Mouse (Mus musculus) embryonic facial prominence, embryonic 13.5 days (tissue): ENCODE results near the gene Tmem239. TPM values are rescaled to one million over a fixed set of nuclear protein-coding genes. Genes with fewer than 3 reads are reported as not detected.

Experiments
- ATAC-seq: fragments of 200-750 bp; cut with Nextera tagmentation; 2 replicates; pipeline ENCODE4 v1.8.0; 2017; ENCODE audit warnings: low read depth; ENCODE audit not compliant: insufficient number of reproducible peaks, insufficient read depth, low FRiP score, low TSS enrichment
- H3K27ac ChIP-seq: fragments of 300-500 bp; sonication (generic); 2 replicates; pipeline ENCODE4 v1.5.1; 2015; ENCODE audit warnings: moderate library complexity, mild to moderate bottlenecking, inconsistent platforms
- H3K27me3 ChIP-seq: fragments of 300-500 bp; sonication (generic); 2 replicates; pipeline ENCODE4 v1.6.1; 2015; ENCODE audit warnings: mild to moderate bottlenecking, inconsistent platforms
- H3K36me3 ChIP-seq: fragments of 300-500 bp; sonication (generic); 2 replicates; pipeline ENCODE4 v1.6.1; 2015; ENCODE audit warnings: mild to moderate bottlenecking, inconsistent platforms
- H3K4me1 ChIP-seq: fragments of 300-500 bp; sonication (generic); 2 replicates; pipeline ENCODE4 v1.6.1; 2015; ENCODE audit warnings: inconsistent platforms
- H3K4me2 ChIP-seq: fragments of 300-500 bp; sonication (generic); 2 replicates; pipeline ENCODE4 v1.6.1; 2015; ENCODE audit warnings: moderate library complexity, mild to moderate bottlenecking, inconsistent platforms
- H3K4me3 ChIP-seq: fragments of 300-500 bp; sonication (generic); 2 replicates; pipeline ENCODE4 v1.5.1; 2015; ENCODE audit warnings: mild to moderate bottlenecking, inconsistent platforms
- H3K9ac ChIP-seq: fragments of 300-500 bp; sonication (generic); 2 replicates; pipeline ENCODE4 v1.6.1; 2015; ENCODE audit warnings: mild to moderate bottlenecking, inconsistent platforms
- H3K9me3 ChIP-seq: fragments of 300-500 bp; sonication (generic); 2 replicates; pipeline ENCODE4 v1.6.1; 2016; ENCODE audit warnings: inconsistent platforms
- WGBS: fragments of 180-500 bp; shearing (Covaris S2); methylation state at CpG from one replicate; pipeline ENCODE4 v1.1.7; 2015; ENCODE audit warnings: mixed read lengths; 5-methylcytosine and 5-hydroxymethylcytosine counted together
- polyA plus RNA-seq: library from polyadenylated mRNA; unstranded; fragments of >200 nt; fragmentation: Nextera tagmentation; extraction: Ambion mirVana; gene quantifications from 2 replicates; pipeline ENCODE4 v1.2.1, GENCODE M21; 2015

Gene Tmem239
- polyA plus RNA-seq, 1 experiment from 2014 or later, result 0.32 TPM

- Histone ChIP-seq H3K36me3 (peaks cover 65% of the 10 kb centered on the region), H3K9me3 (no peaks in the 10 kb centered on the region), H3K27me3 (no peaks in the 10 kb centered on the region), H3K27ac (no peak overlapping the region), H3K4me3 (no peak overlapping the region), H3K4me2 (no peak overlapping the region), H3K9ac (no peak overlapping the region), H3K4me1 (no peaks in the 10 kb centered on the region)
- no peak for ATAC-seq
- WGBS, result 86% methylated on average over 3 of the region's 3 CpGs
These were observed 32.6 kb downstream of the Tmem239 start for GRCm38 (mm10) chr2:130438861-130439260.

DNA sequence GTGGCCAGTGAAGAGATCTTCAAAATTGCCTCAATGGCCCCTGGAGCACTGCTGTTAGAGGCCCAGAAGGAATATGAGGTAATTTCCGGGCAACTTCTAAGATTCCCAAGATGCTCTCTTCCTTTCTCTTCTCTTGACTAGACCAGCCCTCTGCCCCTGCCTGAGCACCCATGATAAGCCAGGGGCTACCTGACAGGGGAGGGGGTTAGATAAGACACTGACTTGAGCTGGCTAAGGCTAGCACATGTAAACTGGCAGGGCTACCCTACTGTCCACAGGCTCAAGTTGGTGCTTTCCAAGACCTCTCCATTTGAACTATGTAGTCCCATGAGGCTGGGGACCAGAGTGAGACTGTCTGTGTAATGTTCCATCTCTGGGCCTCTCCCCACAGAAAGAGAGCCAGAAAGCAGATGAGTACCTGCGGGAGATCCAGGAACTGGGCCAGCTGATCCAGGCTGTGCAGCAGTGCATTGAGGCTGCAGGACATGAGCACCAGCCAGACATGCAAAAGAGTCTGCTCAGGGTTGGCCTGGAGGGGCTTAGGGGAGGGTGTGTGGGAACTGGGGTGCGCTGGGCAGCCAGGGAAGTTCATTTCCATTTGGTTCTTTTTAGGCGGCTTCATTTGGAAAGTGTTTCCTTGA is 33.7 kb downstream of the Tmem239 start:
- WGBS, result 87% methylated on average over 4 of the region's 4 CpGs
- ATAC-seq, result no peak
- no peak overlapping the region for H3K27ac ChIP-seq
- H3K9me3 ChIP-seq, result no peaks in the 10 kb centered on the region
- H3K36me3 ChIP-seq, result peaks cover 72% of the 10 kb centered on the region
- H3K4me1 ChIP-seq, result no peaks in the 10 kb centered on the region
- no peak overlapping the region for H3K9ac ChIP-seq
- no peak overlapping the region for H3K4me2 ChIP-seq
- no peak overlapping the region for H3K4me3 ChIP-seq
- H3K27me3 ChIP-seq, result no peaks in the 10 kb centered on the region

DNA sequence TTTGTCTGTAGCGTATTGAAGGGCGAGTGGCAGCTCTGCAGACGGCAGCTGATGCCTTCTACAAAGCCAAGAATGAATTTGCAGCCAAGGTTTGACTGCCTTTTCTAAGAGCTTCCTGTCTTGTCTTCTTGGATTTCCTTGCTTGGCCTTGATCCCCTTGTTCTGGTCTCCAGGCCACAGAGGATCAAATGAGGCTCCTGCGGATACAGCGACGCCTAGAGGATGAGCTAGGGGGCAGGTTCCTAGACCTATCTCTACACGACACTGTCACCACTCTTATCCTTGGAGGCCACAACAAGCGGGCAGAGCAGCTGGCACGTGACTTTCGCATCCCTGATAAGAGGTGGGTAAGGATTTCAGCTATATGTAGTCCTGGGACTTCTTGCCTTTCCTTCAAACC is 35.9 kb downstream of the Tmem239 start:
- no peaks in the 10 kb centered on the region for H3K27me3 ChIP-seq
- 86% methylated on average over 10 of the region's 10 CpGs for WGBS
- no peak overlapping the region for H3K4me2 ChIP-seq
- H3K36me3 ChIP-seq, result peaks cover 72% of the 10 kb centered on the region
- no peaks in the 10 kb centered on the region for H3K4me1 ChIP-seq
- ATAC-seq, result no peak
- H3K4me3 ChIP-seq, result no peak overlapping the region
- no peaks in the 10 kb centered on the region for H3K9me3 ChIP-seq
- H3K27ac ChIP-seq, result no peak overlapping the region
- H3K9ac ChIP-seq, result no peak overlapping the region

DNA sequence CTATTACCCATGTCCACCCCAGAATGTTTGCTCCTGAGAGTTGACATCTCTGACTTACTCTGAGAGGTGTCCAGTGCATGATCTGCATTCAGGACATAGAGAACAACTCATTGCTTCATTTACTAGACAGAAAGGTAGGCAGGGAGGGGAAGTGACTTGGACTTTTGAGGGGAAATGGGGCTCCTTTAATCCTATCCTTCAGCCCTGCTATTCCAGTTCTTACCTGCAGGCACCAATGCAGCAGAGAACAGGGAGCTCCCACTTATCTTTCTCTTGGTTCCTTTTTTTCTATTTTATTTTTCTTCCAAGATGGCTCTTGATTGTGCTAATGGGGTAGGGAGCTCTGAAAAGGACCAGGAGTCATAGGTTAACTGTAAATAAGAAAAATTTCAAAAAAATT is 42.2 kb downstream of the Tmem239 start:
- Histone ChIP-seq H3K36me3 (peaks cover 11% of the 10 kb centered on the region), H3K9ac (no peak overlapping the region), H3K27me3 (peaks cover 7% of the 10 kb centered on the region), H3K4me2 (no peak overlapping the region), H3K9me3 (no peaks in the 10 kb centered on the region), H3K4me1 (peaks cover 21% of the 10 kb centered on the region), H3K4me3 (no peak overlapping the region), H3K27ac (no peak overlapping the region)
- ATAC-seq, result no peak

GRCm38 (mm10) chr2:130449021-130449793 is 42.9 kb downstream of the Tmem239 start:
- WGBS, result 6% methylated on average over 17 of the region's 17 CpGs
- peak; percentile 8; the same call in 1 of the 2 replicates for ATAC-seq
- peak overlapping the region; percentile 86 for H3K9ac ChIP-seq
- H3K4me2 ChIP-seq, result peak overlapping the region; percentile 81
- H3K4me1 ChIP-seq, result peaks cover 24% of the 10 kb centered on the region
- H3K27me3 ChIP-seq, result peaks cover 7% of the 10 kb centered on the region
- H3K9me3 ChIP-seq, result no peaks in the 10 kb centered on the region
- H3K27ac ChIP-seq, result peak overlapping the region; percentile 84
- peaks cover 4% of the 10 kb centered on the region for H3K36me3 ChIP-seq
- H3K4me3 ChIP-seq, result peak overlapping the region; percentile 76

DNA sequence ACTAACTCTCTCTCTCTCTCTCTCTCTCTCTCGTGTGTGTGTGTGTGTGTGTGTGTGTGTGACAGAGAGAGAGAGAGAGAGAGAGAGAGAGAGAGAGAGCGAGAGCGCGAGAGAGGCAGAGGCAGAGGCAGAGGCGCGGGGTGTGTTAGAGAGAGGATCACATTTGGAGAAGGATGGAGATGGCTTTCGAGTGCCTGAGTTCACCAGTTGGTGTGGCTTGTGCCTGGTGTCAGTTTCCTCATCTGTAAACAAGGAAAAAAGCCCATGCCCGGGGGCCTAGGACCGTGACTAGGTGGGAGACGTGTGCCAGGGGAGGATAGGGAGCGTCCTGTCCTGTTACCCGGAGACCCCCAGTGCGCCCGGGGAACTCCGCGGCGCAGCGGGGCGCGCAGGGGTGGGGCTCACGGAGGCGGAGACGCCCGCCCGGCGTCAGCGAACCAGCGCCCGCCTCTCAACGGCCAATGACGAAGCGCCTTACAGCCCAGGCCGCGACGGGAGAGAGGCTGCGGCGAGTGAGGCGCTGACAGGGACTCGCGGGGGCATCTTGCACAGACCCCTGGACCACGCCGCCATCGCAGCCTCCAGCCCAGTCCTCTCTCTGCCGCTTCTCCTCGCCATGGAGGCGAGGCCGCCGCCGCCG is 43.6 kb downstream of the Tmem239 start, which contains the start of gene Ptpra:
Gene Ptpra, plus strand, starts transcription at position 485 of the 640 bp plus-strand sequence.
- Histone ChIP-seq H3K27ac (peak within 1 kb of the TSS; percentile 84), H3K4me2 (peak within 1 kb of the TSS; percentile 81), H3K4me1 (peaks cover 24% of the 10 kb centered on the region), H3K9ac (peak within 1 kb of the TSS; percentile 86), H3K27me3 (peaks cover 7% of the 10 kb centered on the region), H3K36me3 (no peaks in the 10 kb centered on the region), H3K9me3 (no peaks in the 10 kb centered on the region), H3K4me3 (peak within 1 kb of the TSS; percentile 76)
- peak; percentile 95 for ATAC-seq
- WGBS, result 0% methylated on average over 43 of the region's 50 CpGs

DNA sequence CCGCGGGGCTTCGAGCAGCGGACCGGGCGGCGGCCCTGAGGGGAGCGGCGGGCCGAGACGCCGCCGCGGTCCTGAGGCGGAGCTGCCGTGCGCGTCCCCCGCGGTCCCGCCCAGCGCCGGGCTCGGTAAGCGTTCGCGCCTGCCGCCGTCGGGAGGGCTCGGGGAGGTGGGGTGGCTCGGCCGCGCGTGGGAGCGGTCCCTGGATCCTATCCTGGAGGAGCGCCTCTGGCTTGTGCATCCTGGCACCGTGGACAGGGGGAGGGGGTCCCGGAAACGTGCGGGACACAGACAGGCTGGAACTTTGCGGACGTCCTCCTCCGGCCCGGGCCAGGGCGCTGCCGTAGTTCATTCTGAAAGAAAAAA is 44.1 kb downstream of the Tmem239 start:
- H3K4me2 ChIP-seq, result peak overlapping the region; percentile 81
- H3K9ac ChIP-seq, result peak overlapping the region; percentile 86
- H3K9me3 ChIP-seq, result no peaks in the 10 kb centered on the region
- H3K36me3 ChIP-seq, result no peaks in the 10 kb centered on the region
- H3K4me1 ChIP-seq, result peaks cover 24% of the 10 kb centered on the region
- H3K27me3 ChIP-seq, result peaks cover 7% of the 10 kb centered on the region
- peak; percentile 83 for ATAC-seq
- peak overlapping the region; percentile 84 for H3K27ac ChIP-seq
- WGBS, result under 1% methylated on average over 33 of the region's 47 CpGs
- peak overlapping the region; percentile 76 for H3K4me3 ChIP-seq

GRCm38 (mm10) chr2:130451086-130451726 is 44.9 kb downstream of the Tmem239 start:
- Histone ChIP-seq H3K27me3 (peaks cover 7% of the 10 kb centered on the region), H3K27ac (no peak overlapping the region), H3K4me2 (peak overlapping the region; percentile 81), H3K9ac (peak overlapping the region; percentile 86), H3K4me1 (peaks cover 24% of the 10 kb centered on the region), H3K4me3 (peak overlapping the region; percentile 76), H3K36me3 (no peaks in the 10 kb centered on the region), H3K9me3 (no peaks in the 10 kb centered on the region)
- WGBS, result 66% methylated on average over 14 of the region's 14 CpGs
- no peak for ATAC-seq

- no peak for ATAC-seq
- peaks cover 7% of the 10 kb centered on the region for H3K27me3 ChIP-seq
- peaks cover 25% of the 10 kb centered on the region for H3K4me1 ChIP-seq
- peak overlapping the region; percentile 81 for H3K4me2 ChIP-seq
- WGBS, result 69% methylated on average over 3 of the region's 3 CpGs
- H3K4me3 ChIP-seq, result peak overlapping the region; percentile 76
- H3K27ac ChIP-seq, result no peak overlapping the region
- no peaks in the 10 kb centered on the region for H3K9me3 ChIP-seq
- no peaks in the 10 kb centered on the region for H3K36me3 ChIP-seq
- H3K9ac ChIP-seq, result 0 out of 2 replicates have a peak overlapping the region, but pooled peaks have one; percentile 86
These were observed 45.4 kb downstream of the Tmem239 start for GRCm38 (mm10) chr2:130451727-130452090.

- Histone ChIP-seq H3K9me3 (no peaks in the 10 kb centered on the region), H3K4me2 (no peak overlapping the region), H3K9ac (no peak overlapping the region), H3K4me3 (no peak overlapping the region), H3K27me3 (peaks cover 7% of the 10 kb centered on the region), H3K4me1 (peaks cover 26% of the 10 kb centered on the region), H3K36me3 (no peaks in the 10 kb centered on the region), H3K27ac (no peak overlapping the region)
- no peak for ATAC-seq
- 54% methylated on average over 2 of the region's 2 CpGs for WGBS
These were observed 46.0 kb downstream of the Tmem239 start for GRCm38 (mm10) chr2:130452266-130452665.

DNA sequence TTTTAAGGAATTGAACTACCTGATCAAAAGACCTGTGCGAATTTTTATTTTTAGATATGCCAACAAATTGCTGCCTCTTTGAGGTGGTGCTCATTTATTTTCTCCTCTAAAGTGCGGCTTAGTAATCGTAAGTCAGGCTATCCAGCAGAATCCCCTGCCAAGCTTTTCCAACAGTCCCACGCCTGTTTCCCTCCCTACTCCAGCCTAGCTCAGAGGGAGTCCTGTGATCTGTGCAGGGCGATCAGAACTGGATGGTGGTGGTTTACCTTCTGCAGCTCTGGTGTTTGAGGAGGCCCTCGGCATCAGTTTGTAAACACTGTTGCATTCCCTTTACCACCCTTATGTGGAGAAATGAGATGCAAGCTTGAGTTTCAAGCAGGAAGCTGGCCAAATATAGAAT is 47.1 kb downstream of the Tmem239 start:
- H3K9me3 ChIP-seq, result no peaks in the 10 kb centered on the region
- H3K4me3 ChIP-seq, result no peak overlapping the region
- H3K4me2 ChIP-seq, result no peak overlapping the region
- 74% methylated on average over 6 of the region's 6 CpGs for WGBS
- H3K9ac ChIP-seq, result no peak overlapping the region
- peaks cover 26% of the 10 kb centered on the region for H3K4me1 ChIP-seq
- H3K27me3 ChIP-seq, result peaks cover 2% of the 10 kb centered on the region; the same call in 1 of the 2 replicates
- no peak for ATAC-seq
- no peak overlapping the region for H3K27ac ChIP-seq
- H3K36me3 ChIP-seq, result no peaks in the 10 kb centered on the region
